Mouse (Mus musculus): Measurements from ENCODE around the gene Olfr441.
"Not testable (repeated sequence)": the region's sequence is repeated elsewhere in the genome, so short reads cannot be mapped to it uniquely, and the experiment has no call there.

Olfr441 gene

DNA sequence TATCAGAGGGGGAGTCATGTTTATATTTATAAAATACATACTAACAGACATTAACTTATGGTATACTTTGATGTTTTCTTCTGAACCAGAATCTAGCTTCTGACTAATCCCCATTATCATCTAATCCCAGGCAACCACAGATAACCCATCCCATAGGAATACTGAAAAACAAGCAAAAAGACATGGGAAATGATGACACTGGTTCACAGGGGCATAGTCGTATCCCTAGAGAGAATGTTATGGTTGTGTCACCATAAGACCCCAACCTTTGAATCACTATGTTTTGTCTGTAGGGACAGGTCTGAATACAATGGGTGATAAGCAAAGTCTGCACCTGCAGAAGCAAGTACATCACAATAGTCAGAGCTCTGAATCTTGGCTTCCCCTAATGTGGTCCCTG lies at the start of gene Olfr441:
Gene Olfr441, plus strand, starts transcription at position 301 of the 400 bp plus-strand sequence.
- DNase-seq: not testable (repeated sequence)

- peak; percentile 29 to 61 for DNase-seq
These were observed 27.4 kb upstream of the Olfr441 start for GRCm38 (mm10) chr6:43078750-43079149.

- not testable (repeated sequence) for DNase-seq
These were observed 24.8 kb upstream of the Olfr441 start for GRCm38 (mm10) chr6:43081405-43081804.

- not testable (repeated sequence) for DNase-seq
These were observed 40.1 kb downstream of the Olfr441 start, which contains the start of gene Olfr237-ps1 for GRCm38 (mm10) chr6:43146267-43146666. Gene Olfr237-ps1, plus strand, starts transcription at chr6:43146567.

GRCm38 (mm10) chr6:43159502-43159901 lies 53.3 kb downstream of the Olfr441 start:
- peak; percentile 67 to 68 for DNase-seq

DNA sequence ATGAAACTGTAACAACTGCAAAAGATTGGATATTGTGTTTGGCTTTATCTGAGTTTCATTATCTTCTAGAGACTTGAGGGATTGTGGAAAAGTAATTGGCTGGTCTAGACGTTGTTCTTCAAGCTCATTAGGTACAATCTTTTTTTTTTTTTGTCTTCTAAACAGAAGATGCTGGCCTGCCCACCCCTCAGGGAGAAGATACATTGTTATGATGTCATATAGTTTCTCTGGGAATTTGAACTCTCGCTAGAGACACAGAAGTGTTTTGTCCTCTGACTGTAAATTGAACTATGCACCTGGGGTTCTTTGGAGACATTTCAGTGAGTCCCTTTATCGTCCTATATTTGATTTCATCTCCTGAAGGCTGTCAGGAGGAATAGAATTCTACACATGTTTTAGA lies 56.8 kb downstream of the Olfr441 start, which contains the start of gene Olfr437:
Gene Olfr437, plus strand, starts transcription at position 301 of the 400 bp plus-strand sequence.
- DNase-seq: no peak

- DNase-seq: peak; percentile 74 to 81
These were observed 61.1 kb downstream of the Olfr441 start for GRCm38 (mm10) chr6:43167246-43167645.

Data from cerebellum, postnatal 10 days (tissue).